Mouse (Mus musculus): ENCODE results near the gene Homer1. TPM values are rescaled to one million over a fixed set of nuclear protein-coding genes. Genes with fewer than 3 reads are reported as not detected.

Gene Homer1
- polyA plus RNA-seq, 1 experiment from 2014 or later, result 3.0 TPM

GRCm38 (mm10) chr13:93326326-93326725, 26.9 kb downstream of the Homer1 start:
- no peak for ATAC-seq (ENCODE audit: insufficient read depth, low FRiP score)
- H3K4me2 ChIP-seq (ENCODE audit: low read depth, low read length), result no peak overlapping the region
- 85% methylated on average over 3 of the region's 3 CpGs for WGBS

DNA sequence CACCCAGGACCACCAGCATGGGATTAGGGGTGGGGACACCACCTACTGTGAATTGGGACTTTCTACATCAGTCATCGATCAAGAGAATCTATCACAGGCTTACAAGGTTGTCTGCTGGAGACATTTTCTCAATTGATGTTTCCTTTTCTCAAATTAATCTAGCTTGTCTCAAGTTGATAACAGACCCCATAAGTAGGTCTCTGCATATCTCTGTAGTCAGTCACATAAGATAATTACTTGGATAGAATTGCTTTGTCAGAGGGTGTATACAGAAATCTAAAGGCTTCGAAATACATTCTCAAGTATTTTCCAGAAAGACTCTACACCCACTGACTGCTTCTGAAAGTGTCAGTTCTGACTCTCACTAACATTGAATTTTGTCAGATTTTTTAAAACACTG, 32.3 kb downstream of the Homer1 start:
- no peak overlapping the region for H3K4me3 ChIP-seq (replicated peaks; ENCODE audit: low read length)
- H3K9ac ChIP-seq (ENCODE audit: low read length), result no peak overlapping the region
- no peak for ATAC-seq (ENCODE audit: insufficient read depth, low FRiP score)
- H3K36me3 ChIP-seq (ENCODE audit: control insufficient read depth, insufficient read depth, low read length), result no peaks in the 10 kb centered on the region
- no peaks in the 10 kb centered on the region for H3K4me1 ChIP-seq (ENCODE audit: control insufficient read depth, insufficient read depth, low read length)
- no peaks in the 10 kb centered on the region for H3K9me3 ChIP-seq (replicated peaks; ENCODE audit: control insufficient read depth, low read length)
- no peak overlapping the region for H3K4me2 ChIP-seq (ENCODE audit: low read depth, low read length)
- no peaks in the 10 kb centered on the region for H3K27me3 ChIP-seq (ENCODE audit: control insufficient read depth, insufficient read depth, low read length)
- H3K27ac ChIP-seq (ENCODE audit: low read length), result no peak overlapping the region
- WGBS, result 79% methylated on average over 2 of the region's 2 CpGs

More at GRCm38 (mm10) chr13:93326326-93326725, 26.9 kb downstream of the Homer1 start:
- Histone ChIP-seq H3K9me3 (replicated peaks; ENCODE audit: control insufficient read depth, low read length) (no peaks in the 10 kb centered on the region), H3K4me3 (replicated peaks; ENCODE audit: low read length) (no peak overlapping the region), H3K36me3 (ENCODE audit: control insufficient read depth, insufficient read depth, low read length) (no peaks in the 10 kb centered on the region), H3K4me1 (ENCODE audit: control insufficient read depth, insufficient read depth, low read length) (no peaks in the 10 kb centered on the region), H3K27me3 (ENCODE audit: control insufficient read depth, insufficient read depth, low read length) (no peaks in the 10 kb centered on the region), H3K27ac (ENCODE audit: low read length) (no peak overlapping the region), H3K9ac (ENCODE audit: low read length) (no peak overlapping the region)

DNA sequence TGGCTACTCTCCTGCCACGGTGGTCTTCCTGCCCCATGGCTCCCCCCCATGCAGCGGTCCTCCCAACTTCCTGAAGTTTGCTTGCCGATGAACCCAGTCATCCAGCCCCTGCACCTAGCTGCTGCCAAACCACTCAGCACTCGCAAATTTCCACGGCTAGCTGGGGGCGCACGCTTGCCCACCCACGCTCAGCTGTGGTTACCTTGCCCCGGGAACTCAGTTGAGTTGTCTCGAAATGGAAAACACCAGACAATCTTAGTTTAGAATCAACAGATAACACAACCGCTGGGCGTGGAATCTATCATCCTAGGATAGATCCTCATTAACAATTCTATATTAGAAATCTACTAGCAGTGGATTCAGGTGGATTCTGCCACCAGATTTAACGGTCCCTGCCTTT, 33.1 kb downstream of the Homer1 start:
- Histone ChIP-seq H3K9me3 (replicated peaks; ENCODE audit: control insufficient read depth, low read length) (no peaks in the 10 kb centered on the region), H3K27me3 (ENCODE audit: control insufficient read depth, insufficient read depth, low read length) (no peaks in the 10 kb centered on the region), H3K4me2 (ENCODE audit: low read depth, low read length) (no peak overlapping the region), H3K36me3 (ENCODE audit: control insufficient read depth, insufficient read depth, low read length) (no peaks in the 10 kb centered on the region), H3K4me1 (ENCODE audit: control insufficient read depth, insufficient read depth, low read length) (no peaks in the 10 kb centered on the region), H3K4me3 (replicated peaks; ENCODE audit: low read length) (no peak overlapping the region), H3K9ac (ENCODE audit: low read length) (no peak overlapping the region), H3K27ac (ENCODE audit: low read length) (no peak overlapping the region)
- 93% methylated on average over 13 of the region's 13 CpGs for WGBS
- no peak for ATAC-seq (ENCODE audit: insufficient read depth, low FRiP score)

- no peak overlapping the region for H3K27ac ChIP-seq (ENCODE audit: low read length)
- H3K27me3 ChIP-seq (ENCODE audit: control insufficient read depth, insufficient read depth, low read length), result no peaks in the 10 kb centered on the region
- H3K4me3 ChIP-seq (replicated peaks; ENCODE audit: low read length), result no peak overlapping the region
- no peaks in the 10 kb centered on the region for H3K9me3 ChIP-seq (replicated peaks; ENCODE audit: control insufficient read depth, low read length)
- H3K4me1 ChIP-seq (ENCODE audit: control insufficient read depth, insufficient read depth, low read length), result peaks cover 4% of the 10 kb centered on the region; the same call in 1 of the 2 replicates
- no peak overlapping the region for H3K4me2 ChIP-seq (ENCODE audit: low read depth, low read length)
- no peak overlapping the region for H3K9ac ChIP-seq (ENCODE audit: low read length)
- no peak for ATAC-seq (ENCODE audit: insufficient read depth, low FRiP score)
- 71% methylated on average over 3 of the region's 3 CpGs for WGBS
- no peaks in the 10 kb centered on the region for H3K36me3 ChIP-seq (ENCODE audit: control insufficient read depth, insufficient read depth, low read length)
These were observed 35.9 kb downstream of the Homer1 start for GRCm38 (mm10) chr13:93335337-93335736.

DNA sequence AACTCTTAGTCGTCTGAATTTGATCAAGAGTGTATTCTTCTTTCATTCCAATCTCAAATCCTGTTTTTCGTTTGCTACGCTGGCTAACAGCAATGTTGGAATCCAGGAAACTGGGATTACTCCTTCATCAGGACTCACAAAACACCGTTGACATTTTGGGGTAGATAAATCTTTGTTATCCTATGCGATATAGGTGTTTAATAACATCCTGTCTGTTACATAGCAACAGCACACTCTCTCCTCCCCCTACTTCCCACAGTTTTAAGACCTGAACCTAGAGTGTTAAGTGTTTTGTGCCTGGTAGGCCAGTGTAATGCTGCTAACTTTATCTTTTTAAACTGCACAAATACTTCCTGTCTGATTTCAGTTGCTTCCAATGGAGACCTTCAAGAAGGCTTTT, 39.0 kb downstream of the Homer1 start:
- H3K4me2 ChIP-seq (ENCODE audit: low read depth, low read length), result no peak overlapping the region
- WGBS, result 26% methylated on average over 5 of the region's 5 CpGs
- H3K27me3 ChIP-seq (ENCODE audit: control insufficient read depth, insufficient read depth, low read length), result no peaks in the 10 kb centered on the region
- no peak for ATAC-seq (ENCODE audit: insufficient read depth, low FRiP score)
- H3K36me3 ChIP-seq (ENCODE audit: control insufficient read depth, insufficient read depth, low read length), result no peaks in the 10 kb centered on the region
- H3K27ac ChIP-seq (ENCODE audit: low read length), result no peak overlapping the region
- H3K4me1 ChIP-seq (ENCODE audit: control insufficient read depth, insufficient read depth, low read length), result peaks cover 4% of the 10 kb centered on the region; the same call in 1 of the 2 replicates
- no peak overlapping the region for H3K9ac ChIP-seq (ENCODE audit: low read length)
- H3K4me3 ChIP-seq (replicated peaks; ENCODE audit: low read length), result no peak overlapping the region
- no peaks in the 10 kb centered on the region for H3K9me3 ChIP-seq (replicated peaks; ENCODE audit: control insufficient read depth, low read length)

GRCm38 (mm10) chr13:93340555-93341278, 41.3 kb downstream of the Homer1 start:
- H3K4me3 ChIP-seq (replicated peaks; ENCODE audit: low read length), result no peak overlapping the region
- H3K4me2 ChIP-seq (ENCODE audit: low read depth, low read length), result no peak overlapping the region
- H3K4me1 ChIP-seq (ENCODE audit: control insufficient read depth, insufficient read depth, low read length), result peaks cover 4% of the 10 kb centered on the region; the same call in 1 of the 2 replicates
- H3K36me3 ChIP-seq (ENCODE audit: control insufficient read depth, insufficient read depth, low read length), result no peaks in the 10 kb centered on the region
- no peaks in the 10 kb centered on the region for H3K27me3 ChIP-seq (ENCODE audit: control insufficient read depth, insufficient read depth, low read length)
- 68% methylated on average over 3 of the region's 3 CpGs for WGBS
- no peak overlapping the region for H3K9ac ChIP-seq (ENCODE audit: low read length)
- no peak for ATAC-seq (ENCODE audit: insufficient read depth, low FRiP score)
- no peaks in the 10 kb centered on the region for H3K9me3 ChIP-seq (replicated peaks; ENCODE audit: control insufficient read depth, low read length)
- no peak overlapping the region for H3K27ac ChIP-seq (ENCODE audit: low read length)

DNA sequence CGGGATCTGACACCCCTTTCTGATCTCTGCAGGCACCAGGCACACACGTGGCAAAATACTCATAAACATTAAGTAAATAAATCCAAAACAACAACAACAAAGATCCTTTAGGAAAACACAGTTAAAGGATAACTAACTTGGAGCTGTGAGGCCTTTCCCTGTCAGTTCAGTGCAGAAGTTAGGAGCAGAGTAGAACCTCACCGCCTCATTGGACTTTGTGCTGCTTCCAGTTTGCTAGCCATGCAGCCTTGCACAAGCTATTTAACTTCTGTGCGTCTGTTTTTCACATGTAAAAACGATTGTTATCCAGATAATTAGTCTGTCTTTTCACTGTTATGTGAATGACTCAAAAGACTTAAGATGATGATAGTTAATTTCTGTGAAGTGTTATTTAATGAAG, 43.2 kb downstream of the Homer1 start:
- Histone ChIP-seq H3K27me3 (ENCODE audit: control insufficient read depth, insufficient read depth, low read length) (no peaks in the 10 kb centered on the region), H3K36me3 (ENCODE audit: control insufficient read depth, insufficient read depth, low read length) (no peaks in the 10 kb centered on the region), H3K4me3 (replicated peaks; ENCODE audit: low read length) (no peak overlapping the region), H3K9ac (ENCODE audit: low read length) (no peak overlapping the region), H3K4me1 (ENCODE audit: control insufficient read depth, insufficient read depth, low read length) (peaks cover 4% of the 10 kb centered on the region; the same call in 1 of the 2 replicates), H3K27ac (ENCODE audit: low read length) (no peak overlapping the region), H3K4me2 (ENCODE audit: low read depth, low read length) (no peak overlapping the region), H3K9me3 (replicated peaks; ENCODE audit: control insufficient read depth, low read length) (no peaks in the 10 kb centered on the region)
- ATAC-seq (ENCODE audit: insufficient read depth, low FRiP score), result no peak
- WGBS, result 83% methylated on average over 5 of the region's 5 CpGs

GRCm38 (mm10) chr13:93344395-93344794, 45.0 kb downstream of the Homer1 start:
- H3K4me2 ChIP-seq (ENCODE audit: low read depth, low read length), result no peak overlapping the region
- no peaks in the 10 kb centered on the region for H3K9me3 ChIP-seq (replicated peaks; ENCODE audit: control insufficient read depth, low read length)
- no peaks in the 10 kb centered on the region for H3K4me1 ChIP-seq (ENCODE audit: control insufficient read depth, insufficient read depth, low read length)
- H3K27me3 ChIP-seq (ENCODE audit: control insufficient read depth, insufficient read depth, low read length), result no peaks in the 10 kb centered on the region
- no peaks in the 10 kb centered on the region for H3K36me3 ChIP-seq (ENCODE audit: control insufficient read depth, insufficient read depth, low read length)
- H3K4me3 ChIP-seq (replicated peaks; ENCODE audit: low read length), result no peak overlapping the region
- H3K27ac ChIP-seq (ENCODE audit: low read length), result no peak overlapping the region
- no peak for ATAC-seq (ENCODE audit: insufficient read depth, low FRiP score)
- WGBS, result 92% methylated on average over 1 of the region's 1 CpGs
- H3K9ac ChIP-seq (ENCODE audit: low read length), result no peak overlapping the region

GRCm38 (mm10) chr13:93345854-93346253, 46.4 kb downstream of the Homer1 start:
- Histone ChIP-seq H3K4me3 (replicated peaks; ENCODE audit: low read length) (no peak overlapping the region), H3K9ac (ENCODE audit: low read length) (no peak overlapping the region), H3K4me2 (ENCODE audit: low read depth, low read length) (no peak overlapping the region), H3K36me3 (ENCODE audit: control insufficient read depth, insufficient read depth, low read length) (no peaks in the 10 kb centered on the region), H3K27ac (ENCODE audit: low read length) (no peak overlapping the region), H3K4me1 (ENCODE audit: control insufficient read depth, insufficient read depth, low read length) (no peaks in the 10 kb centered on the region), H3K27me3 (ENCODE audit: control insufficient read depth, insufficient read depth, low read length) (no peaks in the 10 kb centered on the region), H3K9me3 (replicated peaks; ENCODE audit: control insufficient read depth, low read length) (no peaks in the 10 kb centered on the region)
- ATAC-seq (ENCODE audit: insufficient read depth, low FRiP score), result no peak
- WGBS, result 81% methylated on average over 3 of the region's 3 CpGs
